Mouse (Mus musculus): ENCODE results near the gene Tbc1d8.
A peak's percentile ranks its signal among the peaks of the same experiment; 100 is the strongest.

The Tbc1d8 gene

GRCm38 (mm10) chr1:39393217-39393867, 85.2 kb downstream of the Tbc1d8 start:
- Histone ChIP-seq H3K27me3 (ENCODE audit: insufficient read depth, low read length) (no peaks in the 10 kb centered on the region), H3K4me1 (replicated peaks; ENCODE audit: low read depth, low read length) (peaks cover 9% of the 10 kb centered on the region), H3K9me3 (ENCODE audit: low read length) (peaks cover 6% of the 10 kb centered on the region), H3K36me3 (ENCODE audit: insufficient read depth, low read length) (peaks cover 9% of the 10 kb centered on the region; the same call in 1 of the 2 replicates), H3K4me3 (replicated peaks; ENCODE audit: low read length) (no peak overlapping the region)
- no peak for TF ChIP-seq POU5F1 (IDR thresholded peaks at IDR 0.05; ENCODE audit: borderline replicate concordance, low read length)
- no peak for TF ChIP-seq CTCF (conservative IDR thresholded peaks at IDR 0.05; ENCODE audit: low read length)
- no peak for TF ChIP-seq NANOG (IDR thresholded peaks at IDR 0.05; ENCODE audit: borderline replicate concordance, low read length)

GRCm38 (mm10) chr1:39392189-39392588, 86.4 kb downstream of the Tbc1d8 start:
- TF ChIP-seq NANOG (IDR thresholded peaks at IDR 0.05; ENCODE audit: borderline replicate concordance, low read length) (no peak), CTCF (conservative IDR thresholded peaks at IDR 0.05; ENCODE audit: low read length) (peak; percentile 98)
- peaks cover 8% of the 10 kb centered on the region for H3K4me1 ChIP-seq (replicated peaks; ENCODE audit: low read depth, low read length)
- H3K4me3 ChIP-seq (replicated peaks; ENCODE audit: low read length) = no peak overlapping the region
- H3K27me3 ChIP-seq (ENCODE audit: insufficient read depth, low read length) = no peaks in the 10 kb centered on the region
- peaks cover 9% of the 10 kb centered on the region; the same call in 1 of the 2 replicates for H3K36me3 ChIP-seq (ENCODE audit: insufficient read depth, low read length)
- peaks cover 4% of the 10 kb centered on the region for H3K9me3 ChIP-seq (ENCODE audit: low read length)

GRCm38 (mm10) chr1:39391652-39392051, 86.9 kb downstream of the Tbc1d8 start:
- no peak for TF ChIP-seq NANOG (IDR thresholded peaks at IDR 0.05; ENCODE audit: borderline replicate concordance, low read length)
- TF ChIP-seq POU5F1 (IDR thresholded peaks at IDR 0.05; ENCODE audit: borderline replicate concordance, low read length) = no peak
- TF ChIP-seq CTCF (conservative IDR thresholded peaks at IDR 0.05; ENCODE audit: low read length) = no peak
- Histone ChIP-seq H3K27me3 (ENCODE audit: insufficient read depth, low read length) (no peaks in the 10 kb centered on the region), H3K36me3 (ENCODE audit: insufficient read depth, low read length) (peaks cover 7% of the 10 kb centered on the region; the same call in 1 of the 2 replicates), H3K9me3 (ENCODE audit: low read length) (no peaks in the 10 kb centered on the region), H3K4me1 (replicated peaks; ENCODE audit: low read depth, low read length) (peaks cover 8% of the 10 kb centered on the region), H3K4me3 (replicated peaks; ENCODE audit: low read length) (no peak overlapping the region)

- Histone ChIP-seq H3K4me1 (replicated peaks; ENCODE audit: low read depth, low read length) (peaks cover 8% of the 10 kb centered on the region), H3K4me3 (replicated peaks; ENCODE audit: low read length) (no peak overlapping the region), H3K9me3 (ENCODE audit: low read length) (no peaks in the 10 kb centered on the region), H3K36me3 (ENCODE audit: insufficient read depth, low read length) (peaks cover 3% of the 10 kb centered on the region; the same call in 1 of the 2 replicates), H3K27me3 (ENCODE audit: insufficient read depth, low read length) (no peaks in the 10 kb centered on the region)
- TF ChIP-seq POU5F1 (IDR thresholded peaks at IDR 0.05; ENCODE audit: borderline replicate concordance, low read length) = no peak
- TF ChIP-seq NANOG (IDR thresholded peaks at IDR 0.05; ENCODE audit: borderline replicate concordance, low read length) = no peak
- TF ChIP-seq CTCF (conservative IDR thresholded peaks at IDR 0.05; ENCODE audit: low read length) = no peak
These were observed 89.2 kb downstream of the Tbc1d8 start for GRCm38 (mm10) chr1:39389338-39389737.

- no peaks in the 10 kb centered on the region for H3K9me3 ChIP-seq (ENCODE audit: low read length)
- H3K27me3 ChIP-seq (ENCODE audit: insufficient read depth, low read length) = no peaks in the 10 kb centered on the region
- no peak overlapping the region for H3K4me3 ChIP-seq (replicated peaks; ENCODE audit: low read length)
- peaks cover 8% of the 10 kb centered on the region for H3K4me1 ChIP-seq (replicated peaks; ENCODE audit: low read depth, low read length)
- no peaks in the 10 kb centered on the region for H3K36me3 ChIP-seq (ENCODE audit: insufficient read depth, low read length)
- TF ChIP-seq NANOG (IDR thresholded peaks at IDR 0.05; ENCODE audit: borderline replicate concordance, low read length) (no peak), POU5F1 (IDR thresholded peaks at IDR 0.05; ENCODE audit: borderline replicate concordance, low read length) (no peak), CTCF (conservative IDR thresholded peaks at IDR 0.05; ENCODE audit: low read length) (no peak)
These were observed 90.4 kb downstream of the Tbc1d8 start for GRCm38 (mm10) chr1:39388163-39388562.

GRCm38 (mm10) chr1:39387497-39387896, 91.1 kb downstream of the Tbc1d8 start:
- Histone ChIP-seq H3K36me3 (ENCODE audit: insufficient read depth, low read length) (no peaks in the 10 kb centered on the region), H3K9me3 (ENCODE audit: low read length) (no peaks in the 10 kb centered on the region), H3K4me3 (replicated peaks; ENCODE audit: low read length) (no peak overlapping the region), H3K27me3 (ENCODE audit: insufficient read depth, low read length) (no peaks in the 10 kb centered on the region), H3K4me1 (replicated peaks; ENCODE audit: low read depth, low read length) (peaks cover 8% of the 10 kb centered on the region)
- TF ChIP-seq POU5F1 (IDR thresholded peaks at IDR 0.05; ENCODE audit: borderline replicate concordance, low read length) (no peak), CTCF (conservative IDR thresholded peaks at IDR 0.05; ENCODE audit: low read length) (no peak), NANOG (IDR thresholded peaks at IDR 0.05; ENCODE audit: borderline replicate concordance, low read length) (no peak)

- H3K9me3 ChIP-seq (ENCODE audit: low read length) = no peaks in the 10 kb centered on the region
These were observed 92.1 kb downstream of the Tbc1d8 start for GRCm38 (mm10) chr1:39386456-39386855.

GRCm38 (mm10) chr1:39384914-39385313, 93.6 kb downstream of the Tbc1d8 start:
- no peak overlapping the region for H3K4me3 ChIP-seq (replicated peaks; ENCODE audit: low read length)
- TF ChIP-seq NANOG (IDR thresholded peaks at IDR 0.05; ENCODE audit: borderline replicate concordance, low read length) (no peak), POU5F1 (IDR thresholded peaks at IDR 0.05; ENCODE audit: borderline replicate concordance, low read length) (no peak), CTCF (conservative IDR thresholded peaks at IDR 0.05; ENCODE audit: low read length) (no peak)
- H3K27me3 ChIP-seq (ENCODE audit: insufficient read depth, low read length) = no peaks in the 10 kb centered on the region
- no peaks in the 10 kb centered on the region for H3K9me3 ChIP-seq (ENCODE audit: low read length)
- H3K4me1 ChIP-seq (replicated peaks; ENCODE audit: low read depth, low read length) = peaks cover 7% of the 10 kb centered on the region
- H3K36me3 ChIP-seq (ENCODE audit: insufficient read depth, low read length) = no peaks in the 10 kb centered on the region

More at GRCm38 (mm10) chr1:39386456-39386855, 92.1 kb downstream of the Tbc1d8 start:
- no peak for TF ChIP-seq CTCF (conservative IDR thresholded peaks at IDR 0.05; ENCODE audit: low read length)
- TF ChIP-seq NANOG (IDR thresholded peaks at IDR 0.05; ENCODE audit: borderline replicate concordance, low read length) = no peak
- no peak for TF ChIP-seq POU5F1 (IDR thresholded peaks at IDR 0.05; ENCODE audit: borderline replicate concordance, low read length)
- no peaks in the 10 kb centered on the region for H3K36me3 ChIP-seq (ENCODE audit: insufficient read depth, low read length)
- no peaks in the 10 kb centered on the region for H3K27me3 ChIP-seq (ENCODE audit: insufficient read depth, low read length)
- no peak overlapping the region for H3K4me3 ChIP-seq (replicated peaks; ENCODE audit: low read length)
- peaks cover 9% of the 10 kb centered on the region for H3K4me1 ChIP-seq (replicated peaks; ENCODE audit: low read depth, low read length)

- H3K4me3 ChIP-seq (replicated peaks; ENCODE audit: low read length) = peak overlapping the region; percentile 52
- no peaks in the 10 kb centered on the region for H3K27me3 ChIP-seq (ENCODE audit: insufficient read depth, low read length)
- peaks cover 16% of the 10 kb centered on the region for H3K36me3 ChIP-seq (ENCODE audit: insufficient read depth, low read length)
- no peak for TF ChIP-seq POU5F1 (IDR thresholded peaks at IDR 0.05; ENCODE audit: borderline replicate concordance, low read length)
- no peak for TF ChIP-seq CTCF (conservative IDR thresholded peaks at IDR 0.05; ENCODE audit: low read length)
- no peak for TF ChIP-seq NANOG (IDR thresholded peaks at IDR 0.05; ENCODE audit: borderline replicate concordance, low read length)
- H3K4me1 ChIP-seq (replicated peaks; ENCODE audit: low read depth, low read length) = peaks cover 7% of the 10 kb centered on the region
- H3K9me3 ChIP-seq (ENCODE audit: low read length) = no peaks in the 10 kb centered on the region
These were observed 97.5 kb downstream of the Tbc1d8 start for GRCm38 (mm10) chr1:39381017-39381416.
